Mouse (Mus musculus) gastrocnemius, postnatal 10 days (tissue): Measurements from ENCODE around the gene Lrsam1. TPM values are rescaled to one million over a fixed set of nuclear protein-coding genes. Genes with fewer than 3 reads are reported as not detected.
A peak's percentile ranks its signal among the peaks of the same experiment; 100 is the strongest.
"Not testable (repeated sequence)": the region's sequence is repeated elsewhere in the genome, so short reads cannot be mapped to it uniquely, and the experiment has no call there.

Experiments
- DNase-seq: peaks from one replicate; pipeline ENCODE4 v3.0.0; 2021; ENCODE audit warnings: mixed read lengths
- long read RNA-seq, 2 experiments: library from polyadenylated mRNA; stranded (forward); transcript quantifications; one replicate each; pipeline ENCODE4 v2.0.0; 2021
- total RNA-seq, 2 experiments: library from RNA; stranded (reverse); gene quantifications; 2 replicates each; pipeline ENCODE4 v1.2.3; 2021

The Lrsam1 gene
- 10 to 100 TPM in 1 of 2 experiments, 1 to 10 TPM in 1; 9.9 to 12.9 TPM for total RNA-seq
- long read RNA-seq, experiment 1, full-length matches to known transcripts = 4 of 15 reads
- long read RNA-seq, experiment 1, partial matches to known transcripts = 2 of 15 reads
- long read RNA-seq, experiment 1, other reads (novel, unspliced or antisense) = 9 of 15 reads
- long read RNA-seq, experiment 2, full-length matches to known transcripts = 3 of 9 reads
- long read RNA-seq, experiment 2, partial matches to known transcripts = 1 of 9 reads
- long read RNA-seq, experiment 2, other reads (novel, unspliced or antisense) = 5 of 9 reads

DNA sequence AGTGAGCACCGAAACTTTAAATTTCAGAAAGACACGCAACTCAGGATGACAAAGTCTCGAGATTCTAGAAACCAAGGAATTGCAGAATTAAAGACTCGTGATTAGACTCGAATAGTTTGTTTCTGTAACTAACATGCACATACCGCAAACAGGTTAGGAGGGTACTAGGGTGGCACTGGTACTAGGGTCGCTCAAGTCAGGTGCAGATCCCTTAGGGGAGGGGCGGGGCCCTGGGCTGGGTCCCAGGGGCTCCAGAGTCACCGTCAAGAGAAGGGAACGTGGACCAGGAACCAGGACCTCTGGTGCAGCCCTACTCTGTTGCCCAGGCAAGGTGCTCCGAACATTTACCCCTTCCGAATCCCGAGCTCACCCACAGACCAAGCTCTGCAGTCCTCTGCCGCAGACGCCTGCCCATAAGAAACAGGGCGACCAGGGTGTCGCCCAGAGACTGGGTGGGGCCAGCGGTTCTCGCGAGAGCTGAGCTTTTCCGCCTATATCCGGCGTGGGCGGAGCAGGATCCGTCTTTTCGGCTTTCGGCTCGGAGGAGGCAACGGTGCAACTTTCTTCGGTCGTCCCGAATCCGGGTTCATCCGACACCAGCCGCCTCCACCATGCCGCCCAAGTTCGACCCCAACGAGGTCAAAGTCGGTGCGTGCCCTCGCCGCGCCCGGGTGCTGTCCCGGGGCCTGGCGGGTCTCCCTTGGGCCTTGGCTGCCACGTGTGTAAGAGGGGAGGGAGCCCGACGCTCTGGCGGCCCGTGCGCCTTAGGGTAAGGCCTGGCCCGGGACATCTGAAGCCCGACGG, at the start of gene Lrsam1, which contains the start of gene Rpl12:
Gene Lrsam1 (minus strand): TSS at position 423 of the 804 bp plus-strand sequence.
Gene Rpl12 (plus strand): TSS at position 368 of the 804 bp plus-strand sequence.
- DNase-seq = peak; percentile 95

- DNase-seq = not testable (repeated sequence)
Measured at GRCm38 (mm10) chr2:33009055-33009454, 47.6 kb upstream of the Lrsam1 start.

- DNase-seq = no peak
Measured at GRCm38 (mm10) chr2:33005041-33005440, 43.6 kb upstream of the Lrsam1 start.

- no peak for DNase-seq
Measured at GRCm38 (mm10) chr2:33002144-33002543, 40.7 kb upstream of the Lrsam1 start.

DNA sequence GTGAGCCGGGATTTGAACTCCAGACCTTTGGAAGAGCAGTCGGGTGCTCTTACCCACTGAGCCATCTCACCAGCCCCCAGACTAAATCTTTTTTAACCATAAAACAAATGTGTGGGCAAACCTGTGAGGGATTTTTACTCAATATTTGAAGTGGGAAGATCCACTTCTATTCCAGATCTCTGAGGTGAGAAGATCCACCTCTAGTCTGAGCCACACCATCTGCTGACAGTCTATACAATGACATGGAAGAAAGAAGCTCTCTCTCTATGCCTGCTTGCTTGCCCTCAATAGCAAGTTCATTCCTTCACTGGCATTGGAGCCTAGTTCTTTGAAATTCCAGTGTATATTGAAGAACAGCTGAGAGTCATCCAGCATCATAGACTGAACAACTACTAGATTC, 38.3 kb upstream of the Lrsam1 start:
- DNase-seq = no peak

GRCm38 (mm10) chr2:32997792-32998191, 36.4 kb upstream of the Lrsam1 start:
- no peak for DNase-seq

DNA sequence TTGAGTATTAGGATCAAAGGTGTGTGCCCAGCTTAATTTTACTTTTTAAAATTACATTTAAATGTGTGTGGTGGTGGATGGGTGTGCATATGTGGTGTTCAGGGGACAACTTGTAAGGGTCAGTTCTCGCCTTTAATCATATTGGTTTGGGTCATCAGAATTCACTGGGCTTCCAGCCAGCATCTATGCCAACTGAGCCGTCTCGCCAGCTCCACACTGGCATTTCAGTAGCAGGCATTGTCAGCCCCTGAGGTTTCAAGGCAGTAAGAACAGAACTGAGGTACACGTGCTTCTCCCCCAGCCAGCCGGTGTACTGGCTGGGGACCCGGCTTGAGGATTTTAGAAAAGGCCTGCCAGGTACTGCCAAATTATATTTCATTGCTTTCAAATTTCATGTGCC, 35.7 kb upstream of the Lrsam1 start:
- no peak for DNase-seq

GRCm38 (mm10) chr2:32992130-32992529, 30.7 kb upstream of the Lrsam1 start:
- no peak for DNase-seq

- DNase-seq = no peak
Measured at GRCm38 (mm10) chr2:32990167-32990832, 28.9 kb upstream of the Lrsam1 start.

- no peak for DNase-seq
Measured at GRCm38 (mm10) chr2:32989376-32989775, 28.0 kb upstream of the Lrsam1 start.

- no peak for DNase-seq
Measured at GRCm38 (mm10) chr2:32985844-32986243, 24.4 kb upstream of the Lrsam1 start.

- no peak for DNase-seq
Measured at GRCm38 (mm10) chr2:32983617-32984016, 22.2 kb upstream of the Lrsam1 start.

- DNase-seq = no peak
Measured at GRCm38 (mm10) chr2:32982700-32983099, 21.3 kb upstream of the Lrsam1 start.

- peak; percentile 83 for DNase-seq
Measured at GRCm38 (mm10) chr2:32981725-32982271, 20.4 kb upstream of the Lrsam1 start, which contains the start of gene Slc2a8. Gene Slc2a8, minus strand, starts transcription at chr2:32982083.

DNA sequence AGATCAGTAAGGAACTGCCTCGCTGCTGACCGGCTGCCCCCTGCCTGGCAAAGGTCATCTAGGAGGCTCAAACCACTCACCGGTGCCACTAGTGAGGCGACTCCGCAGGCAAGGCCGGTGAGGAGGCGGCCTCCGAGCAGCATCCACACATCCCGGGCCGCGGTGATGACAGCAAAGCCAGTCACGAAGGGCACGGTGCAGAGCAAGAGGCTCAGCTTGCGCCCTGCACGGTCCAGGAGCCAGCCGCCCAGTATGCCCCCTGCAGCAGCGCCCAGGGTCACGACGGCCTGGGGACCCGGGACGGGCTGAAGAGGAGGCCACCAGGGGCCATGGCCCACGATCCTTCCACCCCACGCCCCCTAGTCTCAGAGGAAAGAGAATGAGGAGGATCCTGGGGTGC, 19.9 kb upstream of the Lrsam1 start:
- peak; percentile 28 for DNase-seq

DNA sequence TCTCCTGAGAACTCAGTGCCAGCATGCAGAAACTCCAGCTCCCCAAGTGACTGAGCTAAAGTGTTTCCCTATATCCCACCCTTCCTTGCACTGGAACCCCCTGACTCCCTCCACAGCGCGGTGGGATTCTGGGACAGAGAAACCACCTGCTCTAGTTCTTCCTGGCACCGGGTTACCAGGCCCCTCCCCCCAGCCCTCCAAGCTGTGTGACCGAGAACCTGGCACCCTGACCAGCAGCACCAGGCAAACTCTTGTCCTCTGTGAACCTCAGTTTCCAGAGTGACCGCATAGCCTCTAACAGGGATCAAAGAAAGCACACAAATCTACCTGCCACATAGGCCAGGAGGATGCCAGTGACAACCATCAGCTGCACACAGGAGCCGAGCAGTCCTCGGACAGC, 18.3 kb upstream of the Lrsam1 start:
- no peak for DNase-seq

DNA sequence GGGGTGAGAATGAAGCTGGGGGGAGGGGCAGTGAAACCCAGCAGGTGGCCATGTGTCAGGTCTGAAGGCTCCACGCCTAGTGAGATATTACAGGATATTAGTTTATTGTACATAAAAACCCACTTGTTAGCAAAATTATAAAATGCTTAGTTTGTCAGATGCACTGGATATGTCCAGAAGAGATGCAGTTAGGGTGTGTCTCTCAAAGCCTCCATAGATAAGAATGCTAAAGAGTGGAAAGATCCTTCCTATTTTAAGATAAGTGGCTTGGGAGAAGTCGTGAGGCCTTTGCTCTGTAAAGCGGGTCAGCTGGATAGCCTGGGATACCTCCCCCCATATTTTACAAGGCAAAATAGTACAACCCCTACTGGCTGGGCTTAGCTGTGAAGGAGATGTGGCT, 17.3 kb upstream of the Lrsam1 start:
- no peak for DNase-seq

- no peak for DNase-seq
Measured at GRCm38 (mm10) chr2:32977114-32977513, 15.7 kb upstream of the Lrsam1 start.

- no peak for DNase-seq
Measured at GRCm38 (mm10) chr2:32974216-32974615, 12.8 kb upstream of the Lrsam1 start.

DNA sequence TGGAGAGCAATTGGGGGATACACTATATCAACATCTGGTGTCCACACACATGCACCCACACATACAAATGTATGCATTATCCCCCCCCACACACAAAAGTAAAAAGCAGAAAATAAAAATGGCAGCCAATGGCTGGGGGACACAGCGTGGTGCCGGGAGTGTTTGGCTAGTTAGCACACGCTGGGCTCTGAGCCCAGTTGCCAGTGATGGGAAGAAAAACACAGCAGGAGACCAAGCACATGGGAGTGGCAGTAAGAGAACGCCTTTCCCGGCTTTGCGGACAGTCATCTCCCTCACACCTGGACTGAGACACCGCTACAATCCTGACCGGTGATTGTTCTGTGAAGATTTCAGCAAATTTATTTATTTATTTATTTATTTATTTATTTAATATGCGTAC, 9.8 kb upstream of the Lrsam1 start:
- DNase-seq = no peak

GRCm38 (mm10) chr2:32969326-32969725, 7.9 kb upstream of the Lrsam1 start:
- no peak for DNase-seq

DNA sequence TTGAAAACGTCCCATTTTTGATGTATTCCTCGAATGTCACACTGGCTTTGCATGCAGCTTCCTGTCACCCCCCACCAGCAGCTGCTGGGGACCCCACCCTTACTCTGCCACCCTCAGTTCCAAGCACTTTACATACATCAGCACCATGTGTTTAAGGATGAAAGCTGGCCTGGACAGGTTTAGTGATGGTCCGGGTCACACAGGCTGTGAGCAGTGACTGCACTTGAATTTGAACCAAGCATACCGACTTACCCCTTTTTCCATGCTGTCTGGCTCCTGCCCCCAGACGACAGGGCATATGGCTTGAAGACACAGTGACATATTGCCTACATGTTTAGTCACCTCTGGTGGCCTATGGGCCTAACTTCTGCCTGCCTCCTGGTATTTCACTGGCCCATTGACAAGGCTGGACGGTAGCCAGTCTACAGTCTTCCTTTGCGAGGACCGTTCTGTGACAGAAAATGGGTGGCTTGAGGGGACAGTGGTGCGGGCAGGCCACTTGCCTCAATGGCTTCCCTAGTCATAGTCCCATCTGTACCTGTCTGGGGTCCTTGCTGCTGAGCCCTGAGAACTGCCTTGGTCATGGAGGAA, 6.7 kb upstream of the Lrsam1 start:
- DNase-seq = no peak
